Mouse (Mus musculus) liver, postnatal 0 days (tissue): ENCODE measurements at regions not wholly inside any gene's neighbourhood (a gene's known extent, or its start where the extent isn't known, plus 50 kb on each side); places are given as distances from the start of the nearest gene placed in this dataset.

Experiments used
- ATAC-seq: fragments of 200-750 bp; cut with Nextera tagmentation; 2 replicates; pipeline ENCODE4 v1.8.0; 2017; ENCODE audit warnings: mild to moderate bottlenecking, moderate library complexity
- DNase-seq: peaks from one replicate; pipeline ENCODE4 v3.0.0-alpha.2; 2016
- H3K27ac ChIP-seq: fragments of 300-500 bp; sonication (generic); 2 replicates; pipeline ENCODE4 v1.5.1; 2014; ENCODE audit warnings: antibody characterized with exemption, moderate library complexity, mild to moderate bottlenecking, low read depth
- H3K27me3 ChIP-seq: fragments of 300-500 bp; sonication (generic); 2 replicates; pipeline ENCODE4 v1.6.1; 2014; ENCODE audit warnings: low read length, control low read depth, mixed read lengths; ENCODE audit not compliant: insufficient read depth
- H3K36me3 ChIP-seq: fragments of 300-500 bp; sonication (generic); replicated peaks from 2 replicates; pipeline ENCODE4 v1.6.1; 2014; ENCODE audit warnings: mild to moderate bottlenecking, control low read depth, low read length, moderate library complexity, mixed read lengths; ENCODE audit not compliant: insufficient read depth
- H3K4me1 ChIP-seq: fragments of 300-500 bp; sonication (generic); 2 replicates; pipeline ENCODE4 v1.6.1; 2014; ENCODE audit warnings: antibody characterized with exemption, mild to moderate bottlenecking, control low read depth; ENCODE audit not compliant: insufficient read depth
- H3K4me2 ChIP-seq: fragments of 300-500 bp; sonication (generic); 2 replicates; pipeline ENCODE4 v1.6.1; 2014; ENCODE audit warnings: low read depth, mild to moderate bottlenecking, low read length, moderate library complexity, mixed read lengths
- H3K4me3 ChIP-seq: fragments of 300-500 bp; sonication (generic); 2 replicates; pipeline ENCODE4 v1.5.1; 2014; ENCODE audit warnings: low read depth, low read length
- H3K9ac ChIP-seq: fragments of 300-500 bp; sonication (generic); replicated peaks from 2 replicates; pipeline ENCODE4 v1.6.1; 2014; ENCODE audit warnings: mild to moderate bottlenecking, moderate library complexity
- H3K9me3 ChIP-seq: fragments of 300-500 bp; sonication (generic); 2 replicates; pipeline ENCODE4 v1.6.1; 2016; ENCODE audit warnings: mild to moderate bottlenecking, control low read depth, low read length, mixed read lengths
- CTCF ChIP-seq: sonication (generic); IDR thresholded peaks from 2 replicates; pipeline ENCODE4 v1.5.1; 2016; ENCODE audit warnings: antibody characterized with exemption, low read depth
- EP300 ChIP-seq: IDR thresholded peaks from 2 replicates; pipeline ENCODE4 v1.6.1; 2016; ENCODE audit warnings: antibody characterized with exemption, low read depth, mild to moderate bottlenecking
- WGBS: fragments of 180-500 bp; shearing (Covaris S2); extraction: QIAGEN DNeasy Blood & Tissue Kit; methylation state at CpG from one replicate; pipeline ENCODE4 v1.1.7; 2014; ENCODE audit not compliant: insufficient replicate concordance; 5-methylcytosine and 5-hydroxymethylcytosine counted together

DNA sequence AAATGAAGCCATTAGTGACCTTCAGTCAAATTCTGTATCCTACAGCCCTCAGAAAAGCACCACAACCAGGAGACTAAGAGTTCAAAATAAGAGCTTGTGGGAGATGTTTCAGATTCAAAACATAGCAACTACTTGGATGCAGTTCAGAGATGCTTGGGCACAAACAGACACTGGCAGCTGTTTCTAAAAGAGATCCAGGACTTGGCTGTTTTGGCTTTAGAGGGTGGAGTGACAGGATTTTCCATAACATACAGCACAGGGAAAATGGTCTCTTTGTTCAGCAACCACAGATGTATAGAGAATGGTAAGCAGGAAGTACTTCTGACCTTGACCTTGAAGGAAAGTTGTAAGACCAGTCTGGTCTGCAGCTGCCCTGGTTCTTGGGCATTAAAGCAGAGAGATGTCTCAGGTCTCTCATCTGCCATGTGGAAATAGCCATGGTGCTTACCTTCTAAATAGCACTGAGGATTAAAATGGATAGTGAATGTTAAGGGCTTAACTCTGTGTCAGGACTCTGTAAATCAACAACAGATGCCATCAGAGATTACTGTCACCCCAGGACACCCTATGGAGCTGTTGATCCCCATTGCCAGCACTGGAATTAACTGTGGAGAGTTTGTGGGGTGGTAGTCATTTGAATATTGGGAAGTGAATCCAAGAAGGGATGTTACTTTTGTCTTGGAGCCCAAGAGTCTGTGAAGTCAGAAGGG lies 2775.0 kb upstream of the Lrrc6 start:
- Histone ChIP-seq H3K9me3 (no peaks in the 10 kb centered on the region), H3K36me3 (no peaks in the 10 kb centered on the region), H3K27me3 (no peaks in the 10 kb centered on the region), H3K4me3 (no peak overlapping the region), H3K4me2 (no peak overlapping the region), H3K9ac (no peak overlapping the region), H3K4me1 (no peaks in the 10 kb centered on the region), H3K27ac (no peak overlapping the region)
- TF ChIP-seq CTCF, result no peak
- TF ChIP-seq EP300, result no peak
- ATAC-seq, result no peak
- DNase-seq, result no peak

DNA sequence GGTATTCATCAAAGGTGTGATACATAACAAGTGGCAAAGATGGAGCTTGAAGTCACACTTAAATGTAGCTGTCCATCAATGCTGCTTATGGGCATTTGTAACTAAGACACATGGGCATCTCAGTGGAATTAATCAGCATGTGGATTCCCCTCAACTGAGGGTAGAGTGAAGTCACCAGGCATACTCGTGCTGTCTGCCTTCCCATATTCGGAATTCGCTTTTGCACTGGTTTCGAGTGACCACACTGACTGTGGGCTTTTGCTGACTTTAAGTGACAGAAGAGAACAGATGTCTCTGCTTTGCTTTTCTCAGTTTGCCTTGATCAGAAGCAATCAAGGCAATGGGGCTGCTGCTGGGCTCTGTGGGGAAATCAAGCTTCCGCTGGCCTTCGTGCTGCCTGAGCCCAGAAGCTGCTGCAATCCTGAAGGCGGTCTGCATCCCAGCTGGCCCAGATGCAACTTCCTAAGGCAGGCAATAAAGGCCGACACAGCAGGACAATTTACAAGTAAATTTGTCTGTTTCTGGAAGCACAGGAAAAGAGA lies 2773.6 kb upstream of the Lrrc6 start:
- Histone ChIP-seq H3K4me3 (no peak overlapping the region), H3K27ac (no peak overlapping the region), H3K4me2 (no peak overlapping the region), H3K27me3 (no peaks in the 10 kb centered on the region), H3K4me1 (no peaks in the 10 kb centered on the region), H3K9me3 (no peaks in the 10 kb centered on the region), H3K9ac (no peak overlapping the region), H3K36me3 (no peaks in the 10 kb centered on the region)
- ATAC-seq (no peak), DNase-seq (no peak)
- TF ChIP-seq EP300, result no peak
- no peak for TF ChIP-seq CTCF
- 74% methylated on average over 8 of the region's 8 CpGs for WGBS

DNA sequence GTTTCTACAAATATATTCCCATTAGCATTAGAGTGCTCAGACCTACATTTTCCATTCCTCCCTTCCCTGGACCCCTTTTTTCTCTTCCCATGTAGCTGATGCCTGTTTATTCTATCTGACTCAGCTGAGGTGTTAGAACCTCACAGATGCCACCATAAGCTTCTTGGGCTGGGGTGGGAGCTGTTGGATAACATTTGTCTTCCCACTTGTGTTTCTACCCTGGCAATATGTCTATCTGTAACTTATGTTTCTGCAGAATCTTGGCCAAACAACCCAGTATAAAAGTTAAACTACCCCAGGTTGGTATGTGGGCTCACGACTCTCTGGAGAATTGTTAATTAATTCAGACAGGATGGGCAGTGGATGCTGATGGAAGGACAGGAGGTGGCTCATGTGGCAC lies 2772.8 kb upstream of the Lrrc6 start:
- Histone ChIP-seq H3K27me3 (no peaks in the 10 kb centered on the region), H3K27ac (no peak overlapping the region), H3K9me3 (no peaks in the 10 kb centered on the region), H3K4me2 (no peak overlapping the region), H3K4me1 (no peaks in the 10 kb centered on the region), H3K4me3 (no peak overlapping the region), H3K36me3 (no peaks in the 10 kb centered on the region), H3K9ac (no peak overlapping the region)
- 44% methylated on average over 1 of the region's 1 CpGs for WGBS
- no peak for ATAC-seq
- DNase-seq, result no peak
- TF ChIP-seq EP300 (no peak), CTCF (no peak)

DNA sequence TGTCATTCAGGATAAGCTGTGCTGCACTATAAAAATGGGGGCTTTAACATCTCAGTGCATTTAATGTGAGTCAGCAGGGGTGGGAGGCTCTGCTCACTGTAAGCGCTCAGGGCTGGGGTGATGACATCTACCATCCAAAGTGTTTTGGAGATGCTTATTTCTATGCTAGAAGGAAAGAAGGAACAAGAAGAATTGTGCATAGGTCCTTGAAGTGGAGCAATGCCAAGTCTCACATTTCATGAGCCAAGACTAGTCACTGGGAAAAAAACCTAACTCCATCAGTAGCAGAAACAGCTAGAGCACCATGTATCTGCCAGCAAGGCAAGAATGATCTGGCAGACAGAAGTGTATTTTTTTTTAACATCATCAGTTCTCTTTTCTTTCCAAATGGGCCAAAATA lies 2761.2 kb upstream of the Lrrc6 start:
- no peaks in the 10 kb centered on the region for H3K9me3 ChIP-seq
- DNase-seq (no peak), ATAC-seq (no peak)
- H3K9ac ChIP-seq, result no peak overlapping the region
- H3K4me2 ChIP-seq, result no peak overlapping the region
- H3K27me3 ChIP-seq, result no peaks in the 10 kb centered on the region
- TF ChIP-seq EP300 (no peak), CTCF (no peak)
- H3K36me3 ChIP-seq, result no peaks in the 10 kb centered on the region
- no peak overlapping the region for H3K4me3 ChIP-seq
- no peaks in the 10 kb centered on the region for H3K4me1 ChIP-seq
- no peak overlapping the region for H3K27ac ChIP-seq
- 82% methylated on average over 1 of the region's 1 CpGs for WGBS

DNA sequence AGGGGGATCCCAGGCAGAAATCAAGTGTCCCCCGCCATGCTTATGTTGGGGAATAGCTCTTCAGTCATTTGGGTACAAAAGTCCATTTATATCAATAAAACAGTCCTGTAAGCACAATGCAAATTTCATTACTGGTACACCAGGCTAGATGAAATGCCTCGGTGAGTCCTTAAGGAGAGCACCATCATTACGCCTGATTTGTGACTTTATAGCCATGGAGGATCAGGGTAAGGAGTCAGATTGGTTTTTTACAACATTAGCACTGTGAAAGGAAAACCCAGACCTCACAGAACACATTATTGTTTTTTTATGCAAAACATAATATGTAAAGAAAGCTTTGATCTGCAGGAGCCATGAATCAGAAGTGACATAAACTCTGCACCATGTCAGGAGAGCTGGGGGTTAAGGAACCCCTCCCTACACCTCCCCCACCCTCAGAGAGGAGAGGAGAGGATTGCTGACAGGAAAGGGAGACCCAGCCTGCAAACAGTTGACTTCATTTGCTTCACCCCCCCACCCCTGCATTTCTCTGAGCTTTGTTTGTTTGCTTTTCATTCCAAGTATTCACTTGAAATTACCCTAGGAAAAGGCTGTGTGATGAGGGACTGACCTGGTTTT lies 2756.6 kb upstream of the Lrrc6 start:
- no peak for TF ChIP-seq CTCF
- no peak for TF ChIP-seq EP300
- DNase-seq (no peak), ATAC-seq (no peak)
- no peak overlapping the region for H3K4me3 ChIP-seq
- no peaks in the 10 kb centered on the region for H3K9me3 ChIP-seq
- H3K27me3 ChIP-seq, result no peaks in the 10 kb centered on the region
- H3K4me2 ChIP-seq, result no peak overlapping the region
- H3K9ac ChIP-seq, result no peak overlapping the region
- no peaks in the 10 kb centered on the region for H3K4me1 ChIP-seq
- 59% methylated on average over 3 of the region's 3 CpGs for WGBS
- no peak overlapping the region for H3K27ac ChIP-seq
- H3K36me3 ChIP-seq, result no peaks in the 10 kb centered on the region

DNA sequence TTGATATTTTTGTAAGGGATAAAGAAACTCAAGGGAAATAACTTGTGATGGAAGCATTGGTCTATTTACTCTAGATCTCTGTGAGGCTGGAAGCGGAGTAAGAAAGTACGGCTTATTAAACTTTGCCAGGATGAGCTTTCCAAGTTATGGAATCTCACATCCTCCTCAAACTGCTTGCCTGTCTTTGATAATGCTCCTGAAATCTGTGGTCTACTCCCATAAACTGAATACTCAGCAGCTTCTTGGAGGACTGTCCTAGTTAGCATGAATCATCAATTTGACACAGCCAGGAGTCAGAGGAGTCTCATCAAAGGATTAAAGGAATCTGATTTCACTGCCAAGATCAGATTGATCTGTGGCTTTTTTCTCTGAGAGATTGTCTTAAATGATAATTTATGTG lies 2753.0 kb upstream of the Lrrc6 start:
- no peaks in the 10 kb centered on the region for H3K27me3 ChIP-seq
- no peak overlapping the region for H3K4me3 ChIP-seq
- H3K9ac ChIP-seq, result no peak overlapping the region
- DNase-seq, result no peak
- no peak for ATAC-seq
- TF ChIP-seq EP300 (no peak), CTCF (no peak)
- no peak overlapping the region for H3K27ac ChIP-seq
- H3K4me1 ChIP-seq, result no peaks in the 10 kb centered on the region
- no peaks in the 10 kb centered on the region for H3K9me3 ChIP-seq
- WGBS, result 78% methylated on average over 2 of the region's 2 CpGs
- H3K36me3 ChIP-seq, result no peaks in the 10 kb centered on the region
- no peak overlapping the region for H3K4me2 ChIP-seq
